ENCODE assay signal across 12 mouse cellular contexts in genomic region chr2:61110591-61110990, GRCm38 (mm10).
DNase-seq lines count a peak whose midpoint lies in the region; ATAC-seq and TF ChIP-seq lines count a peak whose summit lies in the region.
"Had no signal": no experiment of that assay in that cellular context is flagged by ENCODE, and none has a peak within 500 bp of the region (broad histone marks: within the 10 kb centered on the region; RNA-seq: fewer than 3 reads in every experiment).

No protein-coding gene starts in this region.

- no peaks in the 10 kb centered on the region for H3K79me2 ChIP-seq in liver, adult 2 months (ENCODE audit: control insufficient read depth, insufficient read depth, low read length)

- 45% methylated on average over 9 of the region's 9 CpGs for WGBS in liver, adult 2 months
- 35% methylated on average over 9 of the region's 9 CpGs for WGBS in liver, embryonic 11.5 days
- 40% methylated on average over 9 of the region's 9 CpGs for WGBS in kidney, embryonic 15.5 days

- H3K36me3 ChIP-seq in liver, adult 2 months (ENCODE audit: control insufficient read depth, insufficient read depth, low read length) = no peaks in the 10 kb centered on the region
- no peaks in the 10 kb centered on the region for H3K36me3 ChIP-seq in liver, embryonic 11.5 days (ENCODE audit: control insufficient read depth, insufficient read depth, low read length)
- H3K36me3 ChIP-seq in kidney, embryonic 15.5 days = no peaks in the 10 kb centered on the region
- H3K36me3 ChIP-seq: embryonic facial prominence, embryonic 10.5 days; midbrain, embryonic 10.5 days had no signal

- H3K4me2 ChIP-seq in liver, embryonic 11.5 days = no peak overlapping the region
- 0 out of 2 replicates have a peak overlapping the region, but pooled peaks have one; percentile 12 for H3K4me2 ChIP-seq in kidney, embryonic 15.5 days

- H3K9ac ChIP-seq in liver, adult 2 months (ENCODE audit: low read depth, low read length) = no peak overlapping the region
- H3K9ac ChIP-seq in liver, embryonic 11.5 days (ENCODE audit: low read depth, low read length) = no peak overlapping the region
- H3K9ac ChIP-seq in kidney, embryonic 15.5 days = no peak overlapping the region

- no peaks in the 10 kb centered on the region for H3K27me3 ChIP-seq in liver, adult 2 months (ENCODE audit: control insufficient read depth, insufficient read depth, low read length)
- H3K27me3 ChIP-seq in liver, embryonic 11.5 days (replicated peaks; ENCODE audit: control insufficient read depth, insufficient read depth, low read length) = no peaks in the 10 kb centered on the region
- no peaks in the 10 kb centered on the region for H3K27me3 ChIP-seq in kidney, embryonic 15.5 days
- H3K27me3 ChIP-seq: CH12.LX, Patski had no signal

- DNase-seq in liver, adult 2 months (ENCODE audit: extremely low read depth, low read depth, low spot score) = peak; percentile 7
- no peak for DNase-seq in liver, embryonic 11.5 days (ENCODE audit: low spot score)
- peak; percentile 38 for DNase-seq in adrenal gland, postnatal 14 days
- DNase-seq in lung, postnatal 25 days (ENCODE audit: low spot score) = peak; percentile 50
- no peak for DNase-seq in thymus, adult 18-20 months
- DNase-seq in cerebellum, postnatal 36 days = no peak

- H3K4me1 ChIP-seq in liver, adult 2 months (ENCODE audit: control insufficient read depth, insufficient read depth, low read length) = no peaks in the 10 kb centered on the region; the same call in 1 of the 2 replicates
- H3K4me1 ChIP-seq in liver, embryonic 11.5 days (replicated peaks; ENCODE audit: control insufficient read depth, insufficient read depth, low read length) = peaks cover 4% of the 10 kb centered on the region; the same call in 1 of the 2 replicates
- peaks cover 6% of the 10 kb centered on the region; the same call in 1 of the 2 replicates for H3K4me1 ChIP-seq in kidney, embryonic 15.5 days
- H3K4me1 ChIP-seq: midbrain, embryonic 10.5 days had no signal

- no peak for TF ChIP-seq CTCF in liver, adult 2 months (IDR thresholded peaks at IDR 0.05; ENCODE audit: low read depth, low read length)

- H3K4me3 ChIP-seq in liver, adult 2 months (ENCODE audit: insufficient read depth, low read depth, low read length) = no peak overlapping the region
- H3K4me3 ChIP-seq in liver, embryonic 11.5 days (ENCODE audit: low read depth, low read length) = no peak overlapping the region
- H3K4me3 ChIP-seq in kidney, embryonic 15.5 days (replicated peaks) = no peak overlapping the region
- H3K4me3 ChIP-seq: embryonic facial prominence, embryonic 10.5 days; midbrain, embryonic 10.5 days had no signal

- TF ChIP-seq POLR2A in liver, adult 2 months (IDR thresholded peaks at IDR 0.05; ENCODE audit: extremely low read depth, insufficient read depth, low read length) = no peak

- no peak for ATAC-seq in liver, embryonic 11.5 days (replicated peaks; ENCODE audit: low FRiP score)
- ATAC-seq in kidney, embryonic 15.5 days (replicated peaks; ENCODE audit: low FRiP score) = no peak
- ATAC-seq: Patski had no signal

- no peak overlapping the region for H3K27ac ChIP-seq in liver, adult 2 months (replicated peaks; ENCODE audit: insufficient read depth, low read depth, low read length)
- no peak overlapping the region for H3K27ac ChIP-seq in liver, embryonic 11.5 days (ENCODE audit: low read depth, low read length)
- no peak overlapping the region for H3K27ac ChIP-seq in kidney, embryonic 15.5 days
- H3K27ac ChIP-seq: embryonic facial prominence, embryonic 10.5 days; midbrain, embryonic 10.5 days; stomach, postnatal 0 days had no signal

- H3K9me3 ChIP-seq in liver, embryonic 11.5 days (ENCODE audit: control insufficient read depth, low read length) = no peaks in the 10 kb centered on the region
- no peaks in the 10 kb centered on the region for H3K9me3 ChIP-seq in kidney, embryonic 15.5 days (replicated peaks)
- H3K9me3 ChIP-seq: embryonic facial prominence, embryonic 10.5 days; midbrain, embryonic 10.5 days had no signal

Comparison
In these comparisons a context has a peak if more than half of its experiments do, and no peak if none do; other contexts are left out.
1. DNase-seq: peak in liver, adult 2 months (single experiment), adrenal gland, postnatal 14 days (single experiment) and lung, postnatal 25 days (single experiment); none in liver, embryonic 11.5 days (single experiment), thymus, adult 18-20 months (0 of 2) and cerebellum, postnatal 36 days (0 of 2).